Mouse (Mus musculus) pancreas, adult 10 weeks (tissue): ENCODE measurements around the gene Nup98. TPM values are rescaled to one million over a fixed set of nuclear protein-coding genes. Genes with fewer than 3 reads are reported as not detected.

ENCODE experiments used
- polyA plus RNA-seq: library from polyadenylated mRNA; stranded (reverse); fragments of 350-450 nt; fragmentation: Illumina TruSeq; extraction: RNeasy Lipid Tissue Mini Kit (QIAGEN cat#74804); gene quantifications from one replicate; pipeline ENCODE4 v1.2.3, GENCODE M21; 2015; ENCODE audit warnings: low read depth, low replicate concordance; ENCODE audit not compliant: insufficient read depth

The Nup98 gene
- 6.5 TPM for polyA plus RNA-seq

DNA sequence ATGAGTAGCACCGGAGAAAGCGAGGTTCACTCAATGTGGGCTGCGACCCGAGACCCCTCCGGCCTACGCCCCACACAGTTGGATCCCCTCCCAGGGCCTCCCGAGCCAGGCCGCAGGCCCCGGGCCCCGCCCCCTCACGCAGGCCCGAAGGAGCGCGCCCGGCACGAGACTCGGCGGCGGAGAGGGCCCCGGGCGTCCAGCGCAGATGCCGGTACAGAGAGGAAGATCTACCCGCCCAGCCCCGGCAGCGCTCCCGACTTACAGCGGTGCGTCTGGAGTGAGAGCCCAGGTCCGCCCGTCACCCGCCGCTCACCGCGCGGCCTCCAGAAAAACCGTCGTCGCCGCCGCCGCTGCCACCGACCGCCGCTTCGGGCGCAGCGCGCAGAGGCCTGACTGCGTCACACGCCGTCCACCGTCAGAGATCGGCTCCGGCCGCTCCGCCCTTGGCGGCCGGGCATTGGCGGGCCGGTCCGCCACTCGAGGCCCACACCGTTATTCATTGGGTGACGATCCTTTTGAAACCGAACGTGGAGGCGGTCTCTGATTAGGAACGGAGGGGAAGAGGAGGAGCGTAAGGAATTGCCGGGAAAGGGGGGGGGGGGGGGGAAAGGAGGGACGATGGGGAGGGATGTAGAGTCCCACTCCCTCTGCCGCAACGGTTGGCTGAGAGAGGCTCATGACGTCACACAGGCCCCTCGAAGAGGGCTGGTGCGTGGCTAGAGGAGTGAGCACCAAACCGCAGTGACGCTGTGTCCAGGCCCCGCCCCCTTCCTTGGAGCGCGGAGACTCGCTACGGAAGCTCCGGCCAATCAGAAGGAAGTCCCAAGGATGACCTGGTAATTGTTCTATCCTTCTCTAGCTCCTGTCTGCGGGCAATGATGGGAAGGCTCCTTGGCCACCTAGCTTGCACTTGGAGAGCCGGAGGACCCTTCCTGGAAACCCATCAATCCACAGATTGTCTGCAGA is at the start of gene Nup98, which contains the start of gene Pgap2:
Gene Nup98, minus strand, starts transcription at position 421 of the 966 bp plus-strand sequence.
Gene Pgap2, plus strand, starts transcription at position 453 of the 966 bp plus-strand sequence.

DNA sequence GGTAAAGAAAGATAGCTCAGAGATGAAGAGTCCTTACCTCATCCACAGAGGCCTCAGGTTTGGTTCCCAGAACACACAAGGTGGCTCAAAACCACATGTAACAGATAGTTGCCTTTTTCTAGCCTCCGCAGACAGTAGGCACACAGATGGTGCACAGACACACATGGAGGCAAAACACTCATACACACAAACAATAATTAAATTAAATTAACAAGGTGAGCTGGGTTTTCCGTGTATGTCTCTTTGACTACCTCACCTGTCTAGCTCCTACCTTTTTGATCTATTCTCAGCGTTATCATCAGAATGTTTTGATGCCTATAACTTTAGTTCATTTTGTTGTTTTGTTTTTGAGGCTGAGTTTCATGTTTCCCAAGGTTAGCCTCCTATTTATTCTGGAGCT is 46.0 kb upstream of the Nup98 start, which contains the start of gene Rhog:
Gene Rhog, minus strand, starts transcription at position 101 of the 400 bp plus-strand sequence.

DNA sequence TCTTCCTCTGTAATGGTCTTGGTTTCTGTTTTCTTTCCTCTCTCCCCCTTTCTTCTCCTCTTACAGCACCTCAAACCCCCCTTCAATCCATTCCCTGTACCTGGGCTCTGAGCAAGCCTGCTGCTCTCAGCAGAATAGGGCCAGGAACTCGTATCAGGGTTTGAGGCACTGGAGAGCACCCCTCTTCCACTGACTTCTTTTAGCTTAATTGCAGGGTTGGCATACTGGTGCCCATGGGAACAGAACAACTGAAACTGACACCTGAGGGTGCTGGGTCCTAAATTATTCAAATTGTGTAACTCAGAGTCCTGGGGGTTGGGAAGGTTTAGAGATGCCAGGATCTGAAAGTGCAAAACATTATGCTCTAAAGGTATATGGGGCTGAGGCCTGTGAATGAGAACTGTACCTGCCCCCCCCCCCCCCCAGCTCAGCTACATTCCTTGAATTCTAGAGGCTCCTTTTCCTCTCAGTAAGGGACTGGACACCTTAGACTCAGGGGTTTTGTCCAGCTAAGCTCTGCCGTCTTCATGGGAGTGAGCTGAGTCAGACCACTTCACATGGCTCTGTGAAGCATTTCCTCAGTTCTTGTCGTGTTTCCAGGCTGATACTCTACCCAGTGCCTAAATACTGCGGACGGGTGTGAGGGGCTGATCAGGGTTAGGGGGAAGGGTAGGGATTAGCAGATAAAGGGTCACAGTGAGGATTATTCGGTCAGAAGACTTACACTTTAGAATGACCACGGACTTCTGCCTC is 93.2 kb downstream of the Nup98 start, which contains the start of gene Chrna10:
Gene Chrna10, minus strand, starts transcription at position 250 of the 753 bp plus-strand sequence.

DNA sequence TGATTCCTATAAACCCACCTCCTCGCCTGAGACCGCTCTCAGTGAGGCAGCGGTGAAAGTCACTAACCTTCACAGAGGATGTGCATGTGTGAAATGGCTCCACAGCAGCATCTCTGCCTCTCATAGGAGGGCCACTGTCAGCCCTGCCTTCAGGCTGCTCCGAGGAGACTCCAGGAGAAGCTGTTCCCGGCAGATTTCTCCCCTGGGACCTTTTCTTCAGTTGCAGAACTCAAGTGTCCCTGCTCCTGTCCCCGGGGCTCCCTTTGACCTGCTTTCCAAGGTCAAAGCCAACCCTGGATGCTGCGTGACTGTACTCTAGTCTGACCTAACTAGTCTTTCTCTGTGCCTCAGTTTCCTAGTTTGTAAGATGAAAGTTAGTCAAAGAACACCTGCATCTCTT is 100.8 kb downstream of the Nup98 start, which contains the start of gene Art5:
Gene Art5, minus strand, starts transcription at position 319 of the 400 bp plus-strand sequence.

DNA sequence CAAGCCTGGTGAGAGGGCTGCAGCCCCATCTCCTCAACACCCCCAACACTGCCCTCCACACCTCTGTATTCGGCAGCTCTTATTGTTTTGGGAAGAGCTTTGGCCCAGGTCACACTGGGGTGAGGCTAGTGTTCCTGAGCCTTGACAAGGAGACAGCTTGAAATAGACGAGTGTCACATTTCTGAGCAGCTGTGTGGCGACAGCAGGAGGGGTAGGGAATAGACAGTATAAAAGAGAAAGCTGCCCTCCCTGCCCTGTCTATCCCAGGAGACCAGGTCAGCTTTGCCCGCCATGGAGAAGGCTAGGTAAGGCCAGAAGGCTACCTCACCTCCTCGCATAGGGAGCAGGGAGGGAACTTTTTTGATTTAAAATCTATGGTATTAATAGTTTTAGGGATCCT is 108.5 kb downstream of the Nup98 start, which contains the start of gene Art1:
Gene Art1, plus strand, starts transcription at position 257 of the 400 bp plus-strand sequence.

DNA sequence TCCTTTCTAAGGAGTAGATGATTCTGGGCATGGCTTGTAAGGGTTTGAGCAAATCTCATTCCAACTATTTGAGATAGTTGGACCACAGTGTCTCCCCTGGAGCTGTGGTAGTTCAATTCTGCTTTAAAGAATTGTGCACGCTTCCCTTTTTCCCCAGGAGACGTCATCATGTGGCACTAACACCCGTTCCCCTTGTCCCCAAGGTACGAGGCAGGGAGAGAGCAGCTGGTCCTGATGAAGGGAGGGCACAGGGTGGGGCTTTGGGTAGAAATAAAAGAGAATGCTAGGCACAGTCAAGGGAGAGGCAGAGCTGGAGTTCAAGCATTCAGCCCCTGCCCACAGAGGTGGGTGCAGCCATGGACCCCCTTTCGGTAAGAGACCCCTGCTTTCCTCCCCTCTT is 127.2 kb downstream of the Nup98 start, which contains the start of gene Trpc2:
Gene Trpc2, plus strand, starts transcription at position 301 of the 400 bp plus-strand sequence.

Other genes starting within 250 kb of the Nup98 start
- gene Il18bp, start 191.5 kb downstream of the Nup98 start, polyA plus RNA-seq: 5.5 TPM
- gene Rnf121, start 144.7 kb downstream of the Nup98 start, polyA plus RNA-seq: 7.9 TPM
- 7.2 TPM for gene Xndc1, start 144.7 kb downstream of the Nup98 start, polyA plus RNA-seq
- gene Xntrpc, start 144.5 kb downstream of the Nup98 start, polyA plus RNA-seq: 1.0 TPM
- gene Trpc2, start 127.1 kb downstream of the Nup98 start, polyA plus RNA-seq: not detected
- gene Art1, start 108.4 kb downstream of the Nup98 start, polyA plus RNA-seq: not detected
- not detected for gene Art5, start 100.7 kb downstream of the Nup98 start, polyA plus RNA-seq
- not detected for gene Chrna10, start 93.3 kb downstream of the Nup98 start, polyA plus RNA-seq
- gene Pgap2, start within 50 bp of the Nup98 start, polyA plus RNA-seq: 12.6 TPM
- 16.1 TPM for gene Rhog, start 45.9 kb upstream of the Nup98 start, polyA plus RNA-seq
- 9.1 TPM for gene Stim1, start 57.6 kb upstream of the Nup98 start, polyA plus RNA-seq
- gene Rrm1, start 231.5 kb upstream of the Nup98 start, polyA plus RNA-seq: 4.1 TPM